Mouse (Mus musculus) lung, postnatal 36 days (tissue): ENCODE data around the gene Tspan7.

Experiments used
- DNase-seq: peaks from one replicate; pipeline ENCODE4 v3.0.0; 2022; ENCODE audit warnings: mixed read lengths

The Tspan7 gene

DNA sequence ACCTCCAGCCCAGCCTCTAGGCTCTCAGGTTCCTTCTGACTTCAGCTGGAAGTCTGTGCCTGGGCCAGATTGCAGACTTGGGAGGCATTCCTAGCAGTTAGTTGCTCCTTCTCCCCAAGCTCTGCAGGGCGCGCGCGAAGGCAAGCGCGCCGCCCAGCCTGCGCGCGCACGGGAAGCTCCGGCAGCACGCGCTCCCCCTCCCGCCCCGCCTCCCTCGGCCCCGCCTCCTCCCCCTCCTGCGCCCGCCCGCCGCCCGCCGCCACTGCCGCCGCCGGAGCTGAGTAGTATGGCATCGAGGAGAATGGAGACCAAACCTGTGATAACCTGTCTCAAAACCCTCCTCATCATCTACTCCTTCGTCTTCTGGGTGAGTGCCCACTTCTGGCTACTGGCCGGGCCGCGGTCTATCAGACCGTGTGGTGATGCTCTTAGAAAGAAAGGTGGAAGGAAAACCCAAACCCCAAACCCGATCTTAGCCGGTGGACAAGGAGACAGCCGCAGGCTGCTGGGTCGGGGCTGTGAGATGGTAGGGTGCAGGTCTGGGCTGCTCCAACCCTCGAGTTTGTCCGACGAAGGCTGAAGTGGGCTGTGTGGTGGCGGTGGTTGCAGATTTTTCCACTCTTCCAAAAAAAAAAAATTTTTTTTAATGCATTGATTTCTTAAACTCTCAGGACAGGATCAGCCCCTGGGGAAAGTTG, at the start of gene Tspan7:
Gene Tspan7, plus strand, starts transcription at position 287 of the 698 bp plus-strand sequence.
- peak; percentile 49 for DNase-seq

DNA sequence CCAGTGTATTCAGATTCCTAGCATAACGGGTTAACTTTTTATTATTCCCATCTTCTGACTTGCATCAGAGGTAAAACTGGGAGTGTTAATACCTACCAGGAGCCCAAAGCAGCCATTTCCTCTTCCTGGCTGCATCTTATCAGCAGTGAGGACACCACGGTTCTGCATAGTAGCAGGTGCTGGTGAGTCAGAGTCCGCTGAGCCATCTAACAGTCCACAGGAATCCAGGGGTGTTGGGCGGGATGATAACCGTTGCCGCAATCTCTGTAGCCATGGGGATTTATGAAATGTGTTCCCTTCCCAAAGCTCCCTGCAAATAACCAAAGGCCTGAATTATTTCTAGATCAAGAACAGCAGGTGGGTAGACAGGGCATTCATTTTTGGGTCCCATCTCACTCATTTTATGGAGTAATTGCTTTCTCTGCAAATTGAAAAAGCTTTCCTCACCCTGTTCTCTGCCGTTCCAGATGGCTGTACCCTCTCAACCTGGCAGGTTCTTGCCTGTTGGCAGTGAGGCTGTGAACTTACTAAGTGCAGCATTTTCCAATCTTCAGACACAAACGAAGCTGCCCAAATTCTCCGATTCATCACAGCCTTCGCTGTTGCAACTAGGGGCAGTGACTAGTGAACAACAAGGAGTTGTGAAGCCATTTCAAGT, 35.5 kb upstream of the Tspan7 start:
- DNase-seq: no peak

DNA sequence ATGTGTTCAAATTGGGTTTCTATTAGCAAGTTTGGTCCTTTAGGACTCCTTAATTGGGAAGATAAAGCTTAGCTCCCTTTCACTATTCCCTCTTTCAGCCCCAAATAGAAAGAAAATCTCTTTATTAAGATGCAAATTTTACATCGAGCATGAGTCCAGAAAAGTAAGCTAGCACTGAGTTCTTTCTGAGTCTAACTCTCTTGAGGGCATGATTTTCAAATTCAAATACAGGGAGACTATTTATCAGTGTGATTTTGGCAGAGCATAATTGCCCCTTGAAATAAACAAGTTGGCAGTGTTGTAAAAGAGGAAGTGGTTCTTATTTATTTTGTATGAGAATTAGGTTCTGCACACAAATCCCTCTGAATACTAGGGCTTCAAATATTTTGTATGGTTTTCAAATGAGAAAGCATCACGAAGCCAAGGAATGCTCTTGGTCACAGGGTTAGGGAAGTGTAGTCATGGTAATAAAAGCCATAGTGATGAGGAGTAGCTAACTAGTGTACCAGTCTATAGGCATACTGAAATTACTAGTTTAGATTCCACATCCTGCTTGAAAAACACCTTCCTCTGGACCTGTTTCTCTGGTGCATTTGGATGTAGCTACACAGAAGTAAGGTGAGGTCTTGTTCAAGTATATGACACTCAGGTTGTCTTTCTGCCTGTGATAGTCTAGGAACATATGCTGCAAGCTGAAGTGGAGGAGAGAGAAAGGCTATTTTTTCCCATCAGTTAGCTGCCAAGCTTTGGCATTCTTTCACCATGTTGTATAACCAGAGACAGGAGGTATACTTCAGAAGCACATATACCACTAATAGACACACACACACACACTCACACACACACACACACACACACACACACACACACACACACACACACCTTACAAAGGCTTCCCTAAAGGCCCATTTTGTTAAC, 34.6 kb upstream of the Tspan7 start:
- no peak for DNase-seq

DNA sequence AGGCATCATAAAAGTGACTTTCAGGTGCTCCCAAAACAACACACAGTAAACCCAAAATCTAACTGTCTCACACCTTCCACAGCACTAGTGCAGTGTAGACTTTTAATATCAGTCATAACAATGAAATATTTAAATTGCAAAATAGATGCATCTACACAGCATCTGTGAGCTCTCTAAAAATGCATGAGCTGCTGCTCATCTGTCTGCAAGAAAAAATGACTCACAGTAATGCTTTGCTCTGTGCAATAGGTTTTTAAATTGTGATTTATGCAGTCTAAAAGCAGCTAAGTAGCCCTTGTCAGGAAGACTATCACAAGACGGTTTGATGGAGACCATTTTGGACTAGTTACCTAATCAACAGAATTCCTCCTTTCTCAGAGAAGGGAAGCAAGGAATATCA, 31.2 kb upstream of the Tspan7 start:
- DNase-seq: no peak

DNA sequence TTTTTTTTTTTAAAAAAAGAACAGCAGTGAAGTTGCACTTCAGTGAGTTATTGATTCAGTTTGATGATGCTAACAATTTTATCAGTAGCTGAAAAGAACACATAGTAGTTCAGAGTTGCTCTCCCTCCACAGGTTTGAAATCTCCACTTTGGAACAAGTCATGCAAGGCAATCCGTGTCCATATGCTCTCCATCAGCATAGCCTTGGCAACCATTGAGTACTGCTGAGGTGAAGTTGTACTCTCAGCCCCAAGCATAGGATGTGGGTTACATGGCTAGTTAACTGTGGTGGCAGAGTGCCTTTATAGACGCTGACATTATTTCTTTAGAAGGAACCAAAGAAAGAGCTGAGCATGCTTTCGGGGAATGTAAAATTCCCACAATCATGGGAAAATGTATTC, 27.7 kb upstream of the Tspan7 start:
- no peak for DNase-seq

DNA sequence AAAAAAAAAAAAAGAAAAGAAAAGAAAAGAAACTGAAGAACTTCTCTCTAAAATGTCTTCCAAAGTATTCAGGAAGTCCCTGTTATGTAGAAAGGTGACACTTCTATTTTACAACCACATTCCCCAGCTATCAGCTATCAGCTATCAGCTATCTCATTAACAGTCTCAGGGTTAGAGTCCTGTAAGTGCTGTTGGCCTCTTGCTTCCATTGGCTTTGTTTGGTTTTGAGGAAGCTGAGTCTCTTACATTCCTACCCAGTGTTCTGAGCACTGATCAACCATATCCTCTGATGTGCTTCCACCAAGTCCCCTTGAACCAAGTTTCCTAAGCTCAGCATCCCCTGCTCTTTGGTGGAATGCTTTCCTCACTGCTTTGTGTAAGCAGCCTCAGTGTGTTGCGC, 7.9 kb upstream of the Tspan7 start:
- DNase-seq: no peak

DNA sequence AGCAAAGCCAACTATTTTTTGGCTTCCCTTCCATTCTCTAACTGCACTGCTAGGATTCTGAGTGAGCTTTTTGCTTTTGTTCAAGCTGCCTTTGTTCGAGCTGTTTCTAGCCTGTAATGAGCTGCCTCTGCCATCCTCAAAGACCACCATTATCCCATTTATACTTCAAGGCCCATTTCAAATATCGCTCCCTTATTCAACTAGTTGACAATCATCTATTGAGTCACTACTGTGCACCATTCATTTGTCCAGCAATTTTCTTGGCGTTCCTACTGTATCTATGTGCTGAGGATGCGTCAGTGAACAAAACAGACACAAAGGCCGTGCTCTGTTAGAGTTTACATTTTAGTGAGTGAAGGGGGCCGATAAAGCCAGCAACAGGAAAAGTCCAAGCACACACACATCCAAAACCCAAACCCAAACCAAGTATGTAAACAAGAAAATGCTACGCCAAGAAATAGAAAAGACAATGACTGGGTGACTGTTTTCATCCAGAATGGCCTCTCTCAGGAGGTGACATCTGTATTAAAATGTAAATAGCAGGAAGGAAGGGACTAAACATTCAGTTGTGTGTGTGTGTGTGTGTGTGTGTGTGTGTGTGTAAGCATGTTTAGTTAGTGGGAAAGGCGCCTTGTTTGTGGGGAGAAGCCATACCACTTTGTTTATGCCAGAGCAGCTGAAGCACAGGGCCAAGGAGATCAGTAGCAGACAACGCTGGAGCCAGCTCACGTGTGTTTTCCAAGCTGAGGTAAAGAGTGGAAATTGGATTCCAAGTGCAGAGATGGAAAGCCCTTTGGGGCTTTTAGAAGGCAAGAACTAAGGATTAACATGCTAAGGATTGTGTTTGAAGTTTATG, 5.7 kb upstream of the Tspan7 start:
- DNase-seq: peak; percentile 49

DNA sequence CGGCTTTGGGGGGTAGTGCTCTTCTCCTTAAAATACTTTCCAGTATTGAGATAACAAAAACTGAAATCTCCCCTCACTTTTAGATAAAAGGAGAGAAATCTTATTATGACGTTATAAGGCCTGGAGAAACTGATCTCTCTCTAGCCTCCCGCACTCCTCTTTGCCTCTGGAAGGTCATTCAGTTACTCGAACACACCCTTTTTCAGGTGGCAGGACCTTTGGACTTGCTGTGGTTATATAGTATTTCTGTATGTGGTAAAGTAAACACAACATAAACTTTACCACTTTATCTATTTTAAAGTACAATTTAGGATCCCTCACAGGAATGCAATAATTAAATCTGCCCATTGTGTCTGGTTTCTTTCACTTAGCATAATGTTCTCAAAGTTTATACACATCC, 5.0 kb upstream of the Tspan7 start:
- no peak for DNase-seq

DNA sequence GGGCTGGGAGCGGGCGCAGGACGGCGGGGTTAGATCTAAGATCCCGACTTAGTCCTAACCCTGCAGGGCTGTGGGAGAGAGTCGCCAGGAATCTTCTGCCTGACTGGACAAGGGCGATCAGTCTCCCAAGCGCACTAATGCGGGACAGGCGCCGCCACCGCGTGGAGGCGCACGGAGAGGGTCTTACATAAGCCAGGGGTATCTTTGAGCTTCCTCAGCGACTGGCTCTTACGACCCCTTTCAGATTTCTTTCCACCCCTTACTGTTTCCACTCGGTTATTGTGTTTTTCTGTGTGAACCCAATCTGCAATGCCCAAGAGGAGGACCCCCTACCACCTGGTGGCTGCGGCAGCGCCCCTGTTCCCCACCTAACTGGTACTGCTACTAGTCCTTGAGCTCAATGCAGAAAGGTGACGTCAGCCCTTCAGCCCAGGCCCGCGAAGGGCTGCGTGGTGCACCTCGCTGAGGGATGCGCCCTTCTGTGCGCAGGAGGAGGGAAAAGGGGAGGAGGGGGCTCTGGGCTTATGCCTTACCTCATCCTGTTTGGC, 780 bp downstream of the Tspan7 start:
- DNase-seq: peak; percentile 50

DNA sequence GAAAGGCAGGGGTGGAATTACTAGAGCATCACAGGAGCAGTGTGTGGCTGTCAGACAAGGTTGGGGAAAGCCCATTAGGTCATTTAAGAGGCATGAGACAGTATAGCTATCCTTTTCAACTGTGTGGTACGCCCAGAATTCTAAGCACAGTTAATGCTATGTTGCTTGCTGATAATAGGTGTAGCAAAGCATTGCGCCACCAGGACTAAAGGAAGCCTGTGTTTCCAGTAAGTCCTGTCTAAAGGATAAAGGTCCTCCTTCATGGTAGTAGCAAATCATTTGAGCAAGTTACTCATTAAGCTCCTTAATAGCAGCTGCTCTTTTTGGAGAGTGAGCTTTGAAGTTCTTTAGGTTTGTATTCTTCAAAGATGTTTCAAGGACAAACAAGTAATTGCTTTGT, 13.6 kb downstream of the Tspan7 start:
- DNase-seq: no peak

DNA sequence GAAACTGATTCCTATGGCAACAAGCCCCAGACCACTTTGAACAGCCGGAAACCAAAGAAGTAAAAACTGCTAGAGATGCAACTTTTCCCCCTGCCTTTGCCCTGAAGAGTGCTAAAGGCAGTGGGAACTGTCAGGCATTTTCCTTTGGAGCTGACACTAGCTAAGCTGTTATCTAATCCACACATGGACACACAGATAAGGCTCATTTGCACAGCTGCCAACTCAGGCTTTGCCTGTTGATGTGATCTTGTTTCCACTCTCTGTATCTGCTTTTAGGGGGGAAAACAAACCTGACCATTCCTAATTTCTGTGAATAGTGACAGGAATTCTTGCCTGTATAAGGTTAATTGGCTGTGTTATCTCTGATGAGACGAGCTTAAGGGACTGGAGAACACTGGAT, 17.7 kb downstream of the Tspan7 start:
- DNase-seq: peak; percentile 46

DNA sequence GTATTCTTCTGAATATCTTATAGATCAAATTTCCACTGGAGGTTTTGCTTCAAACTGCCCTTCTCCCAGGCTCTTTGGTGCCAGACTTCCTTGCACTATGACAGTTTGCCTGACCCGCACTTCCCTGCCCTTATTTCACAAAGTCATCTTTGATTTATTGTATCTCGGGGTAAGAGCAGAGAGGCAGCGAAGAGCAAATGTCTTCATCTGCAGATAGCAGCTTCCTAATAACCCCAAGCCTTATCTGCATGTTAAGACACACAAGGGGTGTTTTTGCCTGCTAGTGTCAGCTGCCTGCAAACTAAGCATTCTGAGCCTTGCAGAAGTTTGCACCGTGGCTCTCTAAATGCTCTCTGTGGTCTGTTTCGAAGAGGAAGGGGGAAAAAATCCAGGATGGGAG, 29.5 kb downstream of the Tspan7 start:
- DNase-seq: no peak

DNA sequence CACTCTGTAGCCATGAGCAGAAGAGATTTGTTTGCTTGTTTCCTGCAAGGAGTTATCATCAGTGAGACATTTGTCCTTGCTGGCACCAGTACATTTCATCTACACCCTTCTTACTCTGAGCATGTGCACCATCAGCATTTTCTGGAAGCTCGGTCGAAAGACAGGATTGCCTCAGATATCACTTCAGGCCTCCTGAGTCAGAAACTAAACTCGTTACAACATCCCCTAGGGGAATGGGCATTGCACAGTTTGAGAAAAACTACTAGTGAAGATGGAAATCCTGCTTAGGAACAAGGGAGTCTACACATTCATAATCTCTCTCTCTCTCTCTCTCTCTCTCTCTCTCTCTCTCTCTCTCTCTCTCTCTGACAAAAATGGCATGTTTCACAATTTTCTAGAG, 30.0 kb downstream of the Tspan7 start:
- DNase-seq: no peak

DNA sequence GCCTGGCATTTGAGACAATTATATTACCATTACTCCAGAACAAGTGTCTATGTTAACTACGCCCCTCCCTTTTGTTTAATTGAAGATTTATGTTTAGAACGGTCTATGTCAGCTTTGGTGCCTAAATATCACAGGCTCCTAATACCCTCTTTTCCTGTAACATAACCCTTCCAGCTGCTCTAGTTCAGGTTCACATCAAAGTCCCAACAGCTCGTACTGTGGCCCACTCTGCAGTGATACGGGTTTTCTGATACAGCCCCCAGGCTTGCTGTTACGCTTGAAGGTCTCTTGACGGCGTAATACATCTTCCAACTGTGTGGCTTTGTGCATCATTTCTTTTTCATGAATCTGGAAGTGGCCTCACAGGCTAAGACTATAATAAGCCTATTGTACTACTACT, 31.5 kb downstream of the Tspan7 start:
- no peak for DNase-seq

DNA sequence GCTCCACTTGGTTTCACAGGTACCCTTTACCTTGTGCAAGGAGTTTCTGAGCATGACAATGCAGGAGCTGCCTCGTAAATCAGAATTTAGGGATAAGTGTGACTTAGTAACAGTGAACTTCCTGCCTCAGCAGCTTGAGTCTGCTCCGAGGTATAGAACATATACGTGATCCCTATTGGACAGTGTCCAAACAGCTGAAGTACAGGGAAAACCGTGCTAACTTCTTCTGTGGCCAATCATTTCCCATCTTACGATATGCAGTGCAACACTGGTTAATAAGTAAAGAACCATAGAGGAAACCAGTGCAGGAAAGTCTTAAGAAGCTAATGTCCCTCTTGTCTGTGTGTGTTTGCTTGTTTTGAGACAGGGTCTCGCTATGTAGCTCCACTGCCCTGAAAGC, 32.0 kb downstream of the Tspan7 start:
- DNase-seq: no peak

DNA sequence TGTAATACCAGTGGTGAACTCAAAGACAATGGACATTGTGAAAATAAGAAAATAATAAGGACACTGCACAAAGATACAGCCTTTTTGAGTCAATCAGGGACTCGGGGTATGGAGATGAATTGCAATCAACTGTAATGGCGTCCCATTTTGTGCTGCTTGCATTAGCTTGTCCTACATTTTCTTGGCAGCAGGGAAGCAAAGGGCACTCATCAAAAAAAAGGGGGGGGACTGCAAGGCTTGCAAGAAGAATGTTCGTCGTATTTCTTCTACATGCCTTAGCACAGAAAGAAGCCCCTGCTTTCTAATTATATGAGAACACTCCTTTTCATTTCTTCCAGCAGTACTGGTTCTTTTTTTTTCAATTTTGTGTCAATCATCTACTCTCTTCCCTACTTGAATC, 32.8 kb downstream of the Tspan7 start:
- DNase-seq: no peak

DNA sequence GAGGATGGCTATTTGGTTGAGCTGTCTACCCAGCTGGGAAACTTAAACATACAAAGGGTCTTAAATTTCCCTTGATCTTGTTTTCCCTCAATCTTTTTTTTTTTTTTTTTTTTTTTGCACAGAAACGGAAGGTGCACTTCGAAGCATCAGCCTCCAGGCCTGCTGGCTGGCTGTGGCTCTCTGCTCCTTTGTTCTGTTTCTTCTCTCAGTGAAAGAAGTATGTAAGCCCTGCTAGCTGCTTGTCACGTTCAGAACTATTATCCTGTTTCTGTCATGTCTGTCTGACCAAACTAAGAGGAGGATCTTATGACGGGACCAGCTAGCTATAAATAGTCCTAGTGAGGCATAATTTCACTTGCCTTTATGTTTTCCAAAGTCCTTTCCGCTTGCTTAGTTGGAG, 33.6 kb downstream of the Tspan7 start:
- no peak for DNase-seq

DNA sequence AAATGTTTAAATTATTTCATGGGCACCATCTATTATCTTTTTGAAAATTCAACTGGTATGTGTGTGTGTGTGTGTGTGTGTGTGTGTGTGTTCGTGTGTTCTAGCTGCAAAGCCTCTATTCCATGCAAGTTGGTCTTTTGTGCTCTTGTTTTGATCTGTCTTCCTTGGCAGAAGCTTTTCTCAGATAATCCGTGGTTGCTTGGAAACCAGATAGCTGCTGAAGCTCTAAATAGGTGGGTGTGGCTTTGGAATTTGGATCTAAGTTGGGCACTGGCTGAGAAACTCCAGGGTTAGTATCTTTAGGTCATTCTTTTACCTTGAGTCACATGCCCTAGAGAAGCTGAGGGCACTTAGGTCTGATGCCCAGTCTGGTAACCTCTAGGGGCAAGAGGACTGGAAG, 50.5 kb downstream of the Tspan7 start:
- no peak for DNase-seq

DNA sequence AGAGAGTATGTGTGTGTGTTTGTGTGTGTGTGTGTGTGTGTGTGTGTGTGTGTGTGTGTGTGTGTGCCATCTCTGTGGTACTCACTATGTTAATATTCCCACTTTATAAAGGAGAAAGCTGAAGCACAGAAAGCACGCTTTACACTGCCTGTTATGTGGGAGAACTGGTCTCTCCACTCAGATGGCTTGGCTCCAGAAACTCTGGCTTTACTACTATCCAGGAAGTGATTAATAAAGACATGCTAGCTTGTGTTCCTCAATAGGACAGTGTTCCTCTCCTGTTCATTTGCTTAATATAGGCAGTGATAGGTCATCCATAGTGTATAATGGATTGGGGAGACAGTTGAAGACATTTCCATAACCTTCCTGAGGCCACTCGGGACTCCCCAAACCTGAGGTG, 54.1 kb downstream of the Tspan7 start:
- DNase-seq: peak; percentile 65

DNA sequence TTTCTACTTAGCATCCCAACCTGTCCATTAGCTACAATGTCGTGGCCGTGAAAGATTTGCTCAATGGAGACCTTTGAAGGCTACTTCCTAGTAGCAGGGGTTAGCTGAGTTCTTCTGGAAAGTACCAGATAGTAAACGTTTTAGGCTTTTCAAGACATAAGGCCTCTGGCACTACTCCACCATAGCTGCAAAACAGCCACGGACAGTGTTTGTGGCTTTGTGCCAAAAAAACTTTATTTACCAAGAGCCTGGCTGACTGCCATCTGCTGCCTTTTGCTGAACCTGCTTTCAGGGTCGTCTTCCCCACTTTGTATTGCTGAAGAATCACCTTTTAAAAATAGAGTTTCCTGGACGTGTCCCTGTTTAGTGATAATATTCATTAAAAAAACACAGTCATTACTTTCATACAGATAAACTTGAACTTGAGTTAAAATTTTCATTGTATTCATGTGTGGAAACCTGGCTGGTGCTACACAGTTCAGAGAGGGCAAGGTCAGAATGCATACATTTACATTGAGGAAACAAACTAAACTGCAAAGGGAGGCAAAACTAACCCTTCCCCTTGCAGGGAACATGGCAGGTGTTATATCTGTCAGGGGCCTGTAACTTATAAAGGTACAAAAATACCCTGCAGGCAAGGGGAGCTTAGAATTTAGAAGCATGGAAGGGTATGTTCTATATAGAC, 54.7 kb downstream of the Tspan7 start:
- peak; percentile 21 for DNase-seq

DNA sequence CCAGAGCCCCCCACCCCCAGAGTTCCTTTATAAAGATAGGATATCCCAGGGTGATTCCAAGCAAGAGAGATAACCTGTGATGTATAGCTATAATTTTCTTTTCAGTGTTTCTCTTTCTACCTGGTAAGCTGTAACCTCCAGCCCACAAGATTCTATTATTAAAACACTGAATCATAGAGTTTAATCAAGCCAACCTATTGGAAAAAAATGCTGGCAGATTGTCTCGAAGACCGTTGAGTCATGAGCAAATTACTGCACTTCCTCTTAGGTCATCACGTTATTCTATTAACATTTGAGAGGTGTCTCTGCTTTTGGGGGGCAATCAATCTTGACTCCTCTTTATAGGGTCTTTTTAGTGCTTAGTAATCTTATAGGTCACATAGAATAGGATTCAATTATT, 61.9 kb downstream of the Tspan7 start:
- no peak for DNase-seq

DNA sequence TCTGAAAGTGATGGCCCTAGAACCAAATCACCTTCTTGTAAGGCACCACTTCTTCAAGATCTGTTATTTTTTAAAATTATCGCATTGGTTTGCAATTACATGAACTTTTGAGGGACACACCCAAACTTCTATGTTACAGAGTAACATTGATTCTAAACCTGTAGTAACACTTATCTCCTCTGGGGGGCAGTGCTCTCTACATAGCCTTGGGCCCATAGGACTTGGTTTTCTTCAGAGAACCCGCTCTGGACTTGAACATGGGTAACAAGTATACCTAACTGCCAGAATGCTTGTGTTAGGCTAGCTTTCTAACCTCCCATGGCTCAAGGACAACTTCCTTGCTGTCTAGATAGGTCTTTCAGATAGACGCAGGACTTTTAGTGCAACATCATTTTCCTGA, 64.8 kb downstream of the Tspan7 start:
- DNase-seq: no peak
